Mouse (Mus musculus): ENCODE data around the gene Dock7.

The Dock7 gene

GRCm38 (mm10) chr4:99120211-99121122 lies at the start of gene Dock7:
Gene Dock7 (minus strand): TSS chr4:99120915.
- DNase-seq (ENCODE audit: low read depth) = no peak

GRCm38 (mm10) chr4:99168869-99169268 lies 48.2 kb upstream of the Dock7 start:
- no peak for DNase-seq (ENCODE audit: low read depth)

GRCm38 (mm10) chr4:99163547-99163946 lies 42.8 kb upstream of the Dock7 start:
- DNase-seq (ENCODE audit: low read depth) = no peak

- DNase-seq (ENCODE audit: low read depth) = no peak
Measured at GRCm38 (mm10) chr4:99163001-99163400, 42.3 kb upstream of the Dock7 start.

- no peak for DNase-seq (ENCODE audit: low read depth)
Measured at GRCm38 (mm10) chr4:99161457-99161971, 40.8 kb upstream of the Dock7 start.

- DNase-seq (ENCODE audit: low read depth) = no peak
Measured at GRCm38 (mm10) chr4:99160899-99161298, 40.2 kb upstream of the Dock7 start.

GRCm38 (mm10) chr4:99160414-99160813 lies 39.7 kb upstream of the Dock7 start:
- no peak for DNase-seq (ENCODE audit: low read depth)

- DNase-seq (ENCODE audit: low read depth) = no peak
Measured at GRCm38 (mm10) chr4:99158495-99158894, 37.8 kb upstream of the Dock7 start.

GRCm38 (mm10) chr4:99156641-99157307 lies 36.1 kb upstream of the Dock7 start:
- DNase-seq (ENCODE audit: low read depth) = no peak

- DNase-seq (ENCODE audit: low read depth) = no peak
Measured at GRCm38 (mm10) chr4:99151885-99152558, 31.3 kb upstream of the Dock7 start.

- no peak for DNase-seq (ENCODE audit: low read depth)
Measured at GRCm38 (mm10) chr4:99151434-99151833, 30.7 kb upstream of the Dock7 start.

- DNase-seq (ENCODE audit: low read depth) = no peak
Measured at GRCm38 (mm10) chr4:99143323-99143722, 22.6 kb upstream of the Dock7 start.

- no peak for DNase-seq (ENCODE audit: low read depth)
Measured at GRCm38 (mm10) chr4:99141578-99141977, 20.9 kb upstream of the Dock7 start.

- DNase-seq (ENCODE audit: low read depth) = no peak
Measured at GRCm38 (mm10) chr4:99141171-99141570, 20.5 kb upstream of the Dock7 start.

- DNase-seq (ENCODE audit: low read depth) = no peak
Measured at GRCm38 (mm10) chr4:99137986-99138641, 17.4 kb upstream of the Dock7 start.

- no peak for DNase-seq (ENCODE audit: low read depth)
Measured at GRCm38 (mm10) chr4:99134522-99134921, 13.8 kb upstream of the Dock7 start.

GRCm38 (mm10) chr4:99133326-99133725 lies 12.6 kb upstream of the Dock7 start:
- DNase-seq (ENCODE audit: low read depth) = no peak

- no peak for DNase-seq (ENCODE audit: low read depth)
Measured at GRCm38 (mm10) chr4:99132686-99133085, 12.0 kb upstream of the Dock7 start.

- no peak for DNase-seq (ENCODE audit: low read depth)
Measured at GRCm38 (mm10) chr4:99131227-99131653, 10.5 kb upstream of the Dock7 start.

- no peak for DNase-seq (ENCODE audit: low read depth)
Measured at GRCm38 (mm10) chr4:99123546-99123945, 2.8 kb upstream of the Dock7 start.

GRCm38 (mm10) chr4:99122786-99123185 lies 2.1 kb upstream of the Dock7 start:
- DNase-seq (ENCODE audit: low read depth) = no peak

GRCm38 (mm10) chr4:99122047-99122446 lies 1.3 kb upstream of the Dock7 start:
- DNase-seq (ENCODE audit: low read depth) = no peak
